Mouse (Mus musculus) hindbrain, embryonic 16.5 days (tissue): ENCODE data around the gene Nup188. TPM values are rescaled to one million over a fixed set of nuclear protein-coding genes. Genes with fewer than 3 reads are reported as not detected.

Source experiments
- ATAC-seq: fragments of 200-750 bp; cut with Nextera tagmentation; 2 replicates; pipeline ENCODE4 v1.8.0; 2017; ENCODE audit warnings: moderate TSS enrichment, moderate library complexity
- H3K27ac ChIP-seq: fragments of 300-500 bp; sonication (generic); 2 replicates; pipeline ENCODE4 v1.5.1; 2014; ENCODE audit warnings: low read depth, mild to moderate bottlenecking, control low read depth, low read length, moderate library complexity
- H3K27me3 ChIP-seq: fragments of 300-500 bp; sonication (generic); replicated peaks from 2 replicates; pipeline ENCODE4 v1.6.1; 2014; ENCODE audit warnings: low read length; ENCODE audit not compliant: control insufficient read depth, insufficient read depth
- H3K36me3 ChIP-seq: fragments of 300-500 bp; sonication (generic); 2 replicates; pipeline ENCODE4 v1.6.1; 2014; ENCODE audit warnings: mild to moderate bottlenecking, low read length, moderate library complexity, mixed read lengths; ENCODE audit not compliant: control insufficient read depth, insufficient read depth
- H3K4me1 ChIP-seq: fragments of 300-500 bp; sonication (generic); 2 replicates; pipeline ENCODE4 v1.6.1; 2014; ENCODE audit warnings: low read depth, low read length; ENCODE audit not compliant: control insufficient read depth, insufficient read depth
- H3K4me2 ChIP-seq: fragments of 300-500 bp; sonication (generic); 2 replicates; pipeline ENCODE4 v1.6.1; 2014; ENCODE audit warnings: mild to moderate bottlenecking, low read length, control low read depth, moderate library complexity
- H3K4me3 ChIP-seq: fragments of 300-500 bp; sonication (generic); 2 replicates; pipeline ENCODE4 v1.5.1; 2014; ENCODE audit warnings: mild to moderate bottlenecking, low read length, control low read depth, moderate library complexity
- H3K9ac ChIP-seq: fragments of 300-500 bp; sonication (generic); 2 replicates; pipeline ENCODE4 v1.6.1; 2014; ENCODE audit warnings: low read depth, mild to moderate bottlenecking, control low read depth, low read length, moderate library complexity
- H3K9me3 ChIP-seq: fragments of 300-500 bp; sonication (generic); 2 replicates; pipeline ENCODE4 v1.6.1; 2014; ENCODE audit warnings: mild to moderate bottlenecking, low read length, moderate library complexity; ENCODE audit not compliant: control insufficient read depth
- WGBS: fragments of 180-500 bp; shearing (Covaris S2); extraction: QIAGEN DNeasy Blood & Tissue Kit; methylation state at CpG from one replicate; pipeline ENCODE4 v1.1.7; 2014; 5-methylcytosine and 5-hydroxymethylcytosine counted together
- polyA plus RNA-seq: library from polyadenylated mRNA; unstranded; fragments of >200 nt; fragmentation: Nextera tagmentation; extraction: Ambion mirVana; gene quantifications from 2 replicates; pipeline ENCODE4 v1.2.1, GENCODE M21; 2015

Nup188 gene
- polyA plus RNA-seq, 1 experiment from 2014 or later = 15.8 TPM

DNA sequence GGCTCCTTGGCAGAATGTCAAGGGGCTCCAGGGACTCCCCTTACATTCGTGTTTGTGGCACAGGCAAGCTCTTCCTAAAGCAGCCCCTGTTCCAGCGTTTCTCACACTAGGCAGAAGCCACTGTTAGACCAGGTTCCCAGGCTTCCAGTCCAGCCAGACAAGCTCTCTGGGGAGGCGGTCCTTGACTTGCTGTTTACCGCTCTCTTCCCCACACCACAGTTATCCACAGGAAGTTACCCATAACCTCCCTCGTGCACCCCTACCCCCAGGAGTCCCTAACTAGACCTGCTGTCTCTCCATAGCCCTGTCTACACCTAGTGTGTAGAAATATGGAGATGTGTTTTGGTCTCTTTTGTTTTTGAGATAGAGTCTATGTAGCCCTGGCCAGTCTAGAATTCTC, 32.4 kb upstream of the Nup188 start:
- Histone ChIP-seq H3K27ac (no peak overlapping the region), H3K9me3 (no peaks in the 10 kb centered on the region), H3K36me3 (peaks cover 35% of the 10 kb centered on the region), H3K27me3 (no peaks in the 10 kb centered on the region), H3K4me2 (no peak overlapping the region), H3K4me3 (no peak overlapping the region), H3K9ac (no peak overlapping the region), H3K4me1 (no peaks in the 10 kb centered on the region; the same call in 1 of the 2 replicates)
- 82% methylated on average over 5 of the region's 5 CpGs for WGBS
- ATAC-seq = no peak

DNA sequence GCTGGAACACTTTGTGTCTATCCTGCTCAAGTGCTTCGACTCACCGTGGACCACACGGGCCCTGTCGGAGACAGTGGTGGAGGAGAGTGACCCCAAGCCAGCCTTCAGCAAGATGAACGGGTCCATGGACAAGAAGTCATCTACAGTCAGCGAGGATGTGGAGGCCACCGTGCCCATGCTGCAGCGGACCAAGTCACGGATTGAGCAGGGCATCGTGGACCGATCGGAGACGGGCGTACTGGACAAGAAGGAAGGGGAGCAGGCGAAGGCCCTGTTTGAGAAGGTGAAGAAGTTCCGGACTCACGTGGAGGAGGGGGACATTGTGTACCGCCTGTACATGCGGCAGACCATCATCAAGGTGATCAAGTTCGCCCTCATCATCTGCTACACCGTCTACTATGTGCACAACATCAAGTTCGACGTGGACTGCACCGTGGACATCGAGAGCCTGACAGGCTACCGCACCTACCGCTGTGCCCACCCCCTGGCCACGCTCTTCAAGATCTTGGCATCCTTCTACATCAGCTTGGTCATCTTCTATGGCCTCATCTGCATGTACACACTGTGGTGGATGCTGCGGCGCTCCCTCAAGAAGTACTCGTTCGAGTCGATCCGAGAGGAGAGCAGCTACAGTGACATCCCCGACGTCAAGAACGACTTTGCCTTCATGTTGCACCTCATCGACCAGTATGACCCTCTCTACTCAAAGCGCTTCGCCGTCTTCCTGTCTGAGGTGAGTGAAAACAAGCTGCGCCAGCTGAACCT, 30.4 kb upstream of the Nup188 start:
- no peak for ATAC-seq
- Histone ChIP-seq H3K27me3 (no peaks in the 10 kb centered on the region), H3K4me1 (no peaks in the 10 kb centered on the region; the same call in 1 of the 2 replicates), H3K27ac (no peak overlapping the region), H3K4me3 (no peak overlapping the region), H3K9me3 (no peaks in the 10 kb centered on the region), H3K4me2 (no peak overlapping the region), H3K36me3 (peaks cover 34% of the 10 kb centered on the region), H3K9ac (no peak overlapping the region)
- 96% methylated on average over 42 of the region's 42 CpGs for WGBS

DNA sequence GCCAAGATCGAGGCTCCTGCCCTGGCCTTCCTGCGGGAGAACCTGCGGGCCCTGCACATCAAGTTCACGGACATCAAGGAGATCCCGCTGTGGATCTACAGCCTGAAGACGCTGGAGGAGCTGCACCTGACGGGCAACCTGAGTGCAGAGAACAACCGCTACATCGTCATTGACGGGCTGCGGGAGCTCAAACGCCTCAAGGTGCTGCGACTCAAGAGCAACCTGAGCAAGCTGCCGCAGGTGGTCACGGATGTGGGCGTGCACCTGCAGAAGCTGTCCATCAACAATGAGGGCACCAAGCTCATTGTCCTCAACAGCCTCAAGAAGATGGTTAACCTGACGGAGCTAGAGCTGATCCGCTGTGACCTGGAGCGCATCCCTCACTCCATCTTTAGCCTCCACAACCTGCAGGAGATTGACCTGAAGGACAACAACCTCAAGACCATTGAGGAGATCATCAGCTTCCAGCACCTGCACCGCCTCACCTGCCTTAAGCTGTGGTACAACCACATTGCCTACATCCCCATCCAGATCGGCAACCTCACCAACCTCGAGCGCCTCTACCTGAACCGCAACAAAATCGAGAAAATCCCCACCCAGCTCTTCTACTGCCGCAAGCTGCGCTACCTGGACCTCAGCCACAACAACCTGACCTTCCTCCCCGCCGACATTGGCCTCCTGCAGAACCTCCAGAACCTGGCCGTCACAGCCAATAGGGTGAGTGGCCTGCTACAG, 29.4 kb upstream of the Nup188 start:
- no peak overlapping the region for H3K27ac ChIP-seq
- H3K4me2 ChIP-seq = no peak overlapping the region
- no peaks in the 10 kb centered on the region for H3K9me3 ChIP-seq
- ATAC-seq = no peak
- 98% methylated on average over 30 of the region's 30 CpGs for WGBS
- no peak overlapping the region for H3K4me3 ChIP-seq
- H3K27me3 ChIP-seq = no peaks in the 10 kb centered on the region
- peaks cover under 1% of the 10 kb centered on the region; the same call in 1 of the 2 replicates for H3K4me1 ChIP-seq
- H3K36me3 ChIP-seq = peaks cover 34% of the 10 kb centered on the region
- no peak overlapping the region for H3K9ac ChIP-seq

DNA sequence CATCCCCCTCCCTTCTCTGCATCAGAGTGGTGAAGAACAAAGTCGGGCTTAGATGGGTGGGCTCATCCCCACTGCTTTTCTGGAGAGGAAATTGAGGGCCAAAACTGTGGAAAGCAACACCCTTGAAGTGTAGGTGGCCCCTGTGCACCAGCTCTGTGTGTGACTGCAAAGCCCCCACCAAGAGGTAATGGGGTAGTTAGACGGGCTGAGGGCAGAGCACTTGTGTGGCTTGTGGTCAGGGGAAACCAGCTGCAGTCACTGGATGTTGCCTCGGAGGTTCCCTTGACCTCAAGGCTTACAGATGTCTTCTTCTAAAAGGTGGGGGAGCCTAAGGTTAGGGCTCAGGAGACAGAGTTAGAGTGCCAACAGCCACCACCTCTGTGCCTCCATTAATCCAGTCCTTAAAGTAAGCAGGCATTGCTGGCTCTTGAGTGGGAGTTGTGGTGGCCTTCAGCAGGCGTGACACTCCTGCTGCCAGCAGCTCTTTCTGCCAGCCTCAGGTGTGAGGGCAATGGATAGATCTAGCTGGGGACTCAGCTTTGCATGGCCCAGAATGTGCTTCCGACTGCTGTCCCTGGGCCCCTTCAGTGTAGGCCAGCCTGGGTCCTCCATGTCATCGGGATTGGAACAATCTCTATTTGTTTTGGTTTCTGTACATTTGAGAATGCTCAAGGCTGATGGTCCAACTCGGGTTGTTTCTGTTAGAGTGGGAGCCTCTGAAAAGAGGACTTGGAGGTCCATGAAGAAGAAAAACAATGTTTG, 28.3 kb upstream of the Nup188 start:
- H3K9me3 ChIP-seq = no peaks in the 10 kb centered on the region
- 88% methylated on average over 7 of the region's 7 CpGs for WGBS
- peaks cover 36% of the 10 kb centered on the region for H3K36me3 ChIP-seq
- no peak overlapping the region for H3K4me3 ChIP-seq
- peaks cover 8% of the 10 kb centered on the region for H3K4me1 ChIP-seq
- H3K9ac ChIP-seq = no peak overlapping the region
- no peak overlapping the region for H3K27ac ChIP-seq
- no peaks in the 10 kb centered on the region for H3K27me3 ChIP-seq
- ATAC-seq = no peak
- H3K4me2 ChIP-seq = no peak overlapping the region

DNA sequence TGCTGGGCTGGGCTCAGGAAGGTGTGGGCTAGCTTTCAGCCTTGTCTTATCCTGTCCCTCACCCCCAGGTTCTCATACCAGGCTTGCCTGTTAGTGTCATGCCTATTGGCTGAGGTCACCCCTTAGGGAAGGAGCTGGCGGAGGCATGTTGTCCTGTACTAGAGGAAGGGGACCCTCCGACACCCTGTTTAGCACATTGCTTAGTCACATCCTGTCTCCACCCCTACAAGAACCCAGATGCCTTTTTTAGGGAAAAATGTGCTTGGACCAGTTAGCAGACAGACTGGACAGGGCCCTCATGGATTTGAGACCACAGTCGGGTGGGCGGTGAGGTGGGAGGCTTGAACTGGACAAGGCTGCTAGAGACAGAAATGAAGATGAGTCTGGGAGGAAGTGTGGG, 27.6 kb upstream of the Nup188 start:
- peaks cover 40% of the 10 kb centered on the region for H3K36me3 ChIP-seq
- no peak overlapping the region for H3K27ac ChIP-seq
- H3K4me3 ChIP-seq = no peak overlapping the region
- WGBS = 92% methylated on average over 4 of the region's 4 CpGs
- no peak for ATAC-seq
- H3K4me1 ChIP-seq = peaks cover 12% of the 10 kb centered on the region
- H3K9ac ChIP-seq = no peak overlapping the region
- no peak overlapping the region for H3K4me2 ChIP-seq
- no peaks in the 10 kb centered on the region for H3K27me3 ChIP-seq
- H3K9me3 ChIP-seq = no peaks in the 10 kb centered on the region

DNA sequence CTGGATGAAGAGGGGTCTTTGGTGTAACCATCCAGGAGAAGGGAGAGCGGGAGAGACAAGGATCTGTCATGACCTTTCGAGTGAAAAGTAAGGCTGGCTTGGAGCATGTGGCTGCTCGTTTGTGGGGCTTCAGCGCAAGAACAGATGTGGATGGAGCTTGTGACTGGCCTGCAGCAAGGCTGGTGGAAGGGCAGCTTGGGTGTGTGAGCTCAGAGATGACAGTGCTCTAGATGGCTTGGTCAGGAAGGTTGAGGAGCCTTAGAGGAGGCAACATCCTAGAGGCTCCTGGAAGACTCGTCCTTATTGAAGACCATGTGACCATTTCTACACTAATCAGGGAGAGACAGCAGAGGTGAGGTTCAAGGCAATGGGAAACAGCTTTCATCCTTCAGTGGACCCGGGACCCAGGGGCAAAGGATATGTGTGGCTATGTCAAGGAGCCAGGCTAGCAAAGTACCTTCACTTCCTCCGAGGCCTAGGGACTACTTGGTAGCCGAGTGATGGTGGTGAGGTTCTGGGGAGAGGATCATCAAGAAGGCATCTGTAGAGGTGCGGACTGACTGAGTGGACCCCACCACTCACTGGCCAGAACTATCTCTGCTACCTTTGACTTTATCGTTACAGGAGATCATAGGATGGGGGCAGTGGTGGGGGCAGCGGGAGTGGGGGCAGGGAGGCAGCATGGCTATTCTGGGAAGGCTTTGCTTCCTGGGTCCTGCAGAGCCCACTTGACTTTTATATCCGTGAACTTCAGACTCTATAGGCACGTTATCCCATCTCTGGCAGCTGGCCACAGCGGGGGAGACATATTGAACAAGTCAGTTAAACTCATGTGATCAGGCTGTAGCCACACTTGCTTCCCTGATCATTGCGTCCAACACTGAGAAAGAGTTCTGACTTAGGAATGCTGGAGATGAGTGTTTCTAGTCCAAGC, 26.8 kb upstream of the Nup188 start:
- H3K4me3 ChIP-seq = no peak overlapping the region
- no peak overlapping the region for H3K27ac ChIP-seq
- H3K27me3 ChIP-seq = no peaks in the 10 kb centered on the region
- H3K9ac ChIP-seq = no peak overlapping the region; the same call in 1 of the 2 replicates
- no peak overlapping the region for H3K4me2 ChIP-seq
- no peak for ATAC-seq
- 86% methylated on average over 15 of the region's 15 CpGs for WGBS
- no peaks in the 10 kb centered on the region for H3K9me3 ChIP-seq
- H3K36me3 ChIP-seq = peaks cover 46% of the 10 kb centered on the region
- H3K4me1 ChIP-seq = peaks cover 12% of the 10 kb centered on the region

DNA sequence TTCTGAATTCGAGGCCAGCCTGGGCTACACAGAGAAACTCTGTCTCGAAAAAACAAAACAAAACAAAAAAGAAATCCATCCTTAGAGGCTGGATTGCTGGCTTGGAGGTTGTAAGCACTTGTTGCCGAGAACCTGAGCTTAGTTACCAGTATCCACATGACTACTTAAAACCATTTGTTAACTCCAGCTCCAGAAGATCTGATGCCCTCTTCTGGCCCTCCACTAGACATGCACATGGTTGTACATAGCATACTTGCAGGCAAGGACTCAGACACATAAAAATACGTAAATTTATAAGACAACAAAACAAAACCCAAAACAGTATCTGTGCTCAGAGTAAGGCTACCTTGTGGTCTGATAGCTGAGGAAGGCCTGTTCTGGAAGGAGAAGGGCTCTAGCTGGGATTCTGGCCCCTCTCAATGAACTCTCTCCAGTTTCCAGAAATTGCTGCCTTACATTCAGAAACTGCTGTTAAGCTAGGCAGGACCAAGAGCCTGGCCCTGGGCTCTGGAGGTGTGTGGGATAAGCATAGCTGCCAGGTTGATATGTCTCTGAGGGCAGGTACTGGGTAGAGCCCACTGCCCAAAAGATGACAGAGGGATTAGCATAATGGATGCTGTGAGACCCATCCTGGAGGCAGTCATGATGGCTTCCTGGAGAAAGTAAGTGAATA, 25.0 kb upstream of the Nup188 start:
- no peak overlapping the region for H3K9ac ChIP-seq
- peaks cover 37% of the 10 kb centered on the region for H3K36me3 ChIP-seq
- 93% methylated on average over 4 of the region's 4 CpGs for WGBS
- H3K4me1 ChIP-seq = peaks cover 29% of the 10 kb centered on the region
- H3K4me2 ChIP-seq = no peak overlapping the region
- no peaks in the 10 kb centered on the region for H3K27me3 ChIP-seq
- H3K4me3 ChIP-seq = no peak overlapping the region
- ATAC-seq = no peak
- H3K27ac ChIP-seq = no peak overlapping the region
- H3K9me3 ChIP-seq = no peaks in the 10 kb centered on the region
